Mouse (Mus musculus): ENCODE measurements around the gene Olfr1501.
"Not testable (repeated sequence)": the region's sequence is repeated elsewhere in the genome, so short reads cannot be mapped to it uniquely, and the experiment has no call there.

Gene Olfr1501

DNA sequence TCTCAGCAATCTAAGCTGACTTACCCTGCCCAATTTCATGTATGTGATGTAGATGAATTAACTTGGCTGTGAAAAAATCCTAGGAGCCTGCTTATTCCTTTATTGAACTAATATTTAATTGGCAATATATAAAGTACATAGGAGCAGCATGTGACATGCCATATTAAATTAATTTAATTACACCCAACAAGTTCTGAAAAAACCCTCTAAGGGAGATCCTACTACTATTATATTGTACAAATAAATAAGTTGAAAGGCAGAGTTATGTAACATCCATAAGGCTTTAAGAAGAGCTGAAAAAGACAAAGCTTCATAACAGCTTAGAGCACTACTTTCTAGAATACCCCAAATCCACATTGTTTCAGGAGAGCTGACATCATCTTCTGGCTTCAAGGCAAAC, at the start of gene Olfr1501:
Gene Olfr1501, minus strand, starts transcription at position 101 of the 400 bp plus-strand sequence.
- DNase-seq, result not testable (repeated sequence)

DNA sequence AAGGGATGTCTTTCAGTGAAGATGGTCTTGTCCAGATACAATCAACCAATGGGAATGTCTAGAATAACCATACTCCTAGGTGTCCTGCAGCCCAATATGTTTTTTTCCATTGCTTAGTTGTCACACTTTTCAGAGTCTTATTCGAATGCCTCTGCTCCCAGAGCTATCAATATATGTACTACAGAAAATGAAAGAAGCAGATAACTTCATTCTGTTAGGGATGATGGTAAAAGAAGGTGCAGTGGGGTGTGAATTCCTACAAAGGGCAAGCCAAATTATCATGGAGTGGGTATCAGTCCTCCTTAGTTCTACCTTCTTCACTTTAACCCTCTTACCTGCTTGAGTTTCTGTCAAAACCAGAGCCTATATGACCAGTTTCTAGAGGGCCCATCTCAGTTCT, 47.3 kb upstream of the Olfr1501 start, which contains the start of gene Olfr1504:
Gene Olfr1504, minus strand, starts transcription at position 101 of the 400 bp plus-strand sequence.
- no peak for DNase-seq

DNA sequence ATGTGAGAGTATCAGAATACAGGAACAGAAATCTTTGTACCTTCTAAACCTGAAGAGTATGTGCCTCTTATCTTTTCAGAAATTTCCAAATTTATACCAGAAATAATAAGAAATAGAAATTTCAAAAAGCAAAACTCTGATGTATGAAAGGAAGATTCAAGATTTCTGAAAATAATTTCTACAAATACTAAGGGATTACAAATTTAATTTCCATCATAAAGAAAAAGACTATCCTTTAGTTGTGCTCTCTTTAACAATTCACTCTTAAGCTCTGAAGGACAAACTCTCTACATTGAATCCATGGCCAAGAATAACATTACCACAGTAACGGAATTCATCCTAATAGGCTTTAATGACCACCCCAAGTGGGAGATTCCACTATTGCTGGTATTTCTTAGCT, 11.0 kb upstream of the Olfr1501 start, which contains the start of gene Olfr1502:
Gene Olfr1502, plus strand, starts transcription at position 301 of the 400 bp plus-strand sequence.
- no peak for DNase-seq

GRCm38 (mm10) chr19:13830388-13830787, 20.1 kb downstream of the Olfr1501 start, which contains the start of gene Olfr1500:
Gene Olfr1500, minus strand, starts transcription at chr19:13830488.
- no peak for DNase-seq

- no peak for DNase-seq
Observed at GRCm38 (mm10) chr19:13828447-13828846, 22.0 kb downstream of the Olfr1501 start.

DNA sequence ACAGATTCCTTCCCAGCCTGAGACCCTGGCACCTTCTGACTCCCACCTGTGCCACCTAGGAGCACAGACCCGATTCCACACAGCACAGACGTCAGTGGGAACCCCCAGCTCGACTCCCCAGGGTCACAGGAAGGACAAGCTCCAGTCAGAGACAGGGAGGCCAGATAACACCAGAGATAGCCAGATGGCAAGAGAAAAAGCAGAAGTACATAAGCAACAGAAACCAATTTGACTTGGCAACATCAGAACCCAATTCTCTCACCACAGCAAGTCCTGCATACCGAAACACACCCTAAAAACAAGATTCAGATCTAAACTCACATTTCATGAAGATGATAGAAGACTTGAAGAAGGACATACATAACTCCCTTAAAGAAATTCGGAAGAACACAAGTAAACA, 29.6 kb downstream of the Olfr1501 start:
- no peak for DNase-seq

- no peak for DNase-seq
Observed at GRCm38 (mm10) chr19:13819347-13819746, 31.1 kb downstream of the Olfr1501 start, which contains the start of gene Olfr1499. Gene Olfr1499, minus strand, starts transcription at chr19:13819447.

GRCm38 (mm10) chr19:13818827-13819226, 31.7 kb downstream of the Olfr1501 start:
- DNase-seq, result no peak

GRCm38 (mm10) chr19:13812823-13813222, 37.7 kb downstream of the Olfr1501 start:
- DNase-seq, result no peak

DNA sequence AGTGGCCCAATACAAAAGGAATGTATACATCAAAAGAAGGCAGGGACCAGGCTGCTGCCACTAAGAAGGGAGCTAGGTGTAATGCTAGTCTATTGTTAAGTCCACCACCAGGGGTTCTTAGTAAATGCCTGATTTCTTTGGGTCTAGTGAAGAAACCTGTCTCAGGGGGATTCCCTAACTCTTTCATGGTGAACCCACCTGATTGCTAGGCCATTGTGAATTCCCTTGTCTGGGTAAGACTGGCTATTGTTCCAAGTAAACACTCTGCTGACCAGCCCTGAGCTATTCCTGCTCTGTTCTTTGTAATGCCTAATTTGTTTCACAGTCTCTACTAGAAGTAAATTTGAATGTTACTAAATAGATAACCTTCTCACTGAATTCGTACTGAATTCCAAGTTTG, 45.0 kb downstream of the Olfr1501 start:
- not testable (repeated sequence) for DNase-seq

- DNase-seq, result no peak
Observed at GRCm38 (mm10) chr19:13798102-13798501, 52.4 kb downstream of the Olfr1501 start, which contains the start of gene Olfr1497. Gene Olfr1497, minus strand, starts transcription at chr19:13798202.

Measured in kidney, adult 9 months (tissue).